Mouse (Mus musculus) regulatory T cell (primary cell): Measurements from ENCODE around the gene Rnaseh2a.

Source experiments
- in situ Hi-C: fragments of 300-600 bp; cut with MboI, MseI; formaldehyde crosslinking; loops from one replicate; pipeline ENCODE4 v1.15.1; 2025; ENCODE audit warnings: high pct_unique_total_duplicates

The Rnaseh2a gene

DNA sequence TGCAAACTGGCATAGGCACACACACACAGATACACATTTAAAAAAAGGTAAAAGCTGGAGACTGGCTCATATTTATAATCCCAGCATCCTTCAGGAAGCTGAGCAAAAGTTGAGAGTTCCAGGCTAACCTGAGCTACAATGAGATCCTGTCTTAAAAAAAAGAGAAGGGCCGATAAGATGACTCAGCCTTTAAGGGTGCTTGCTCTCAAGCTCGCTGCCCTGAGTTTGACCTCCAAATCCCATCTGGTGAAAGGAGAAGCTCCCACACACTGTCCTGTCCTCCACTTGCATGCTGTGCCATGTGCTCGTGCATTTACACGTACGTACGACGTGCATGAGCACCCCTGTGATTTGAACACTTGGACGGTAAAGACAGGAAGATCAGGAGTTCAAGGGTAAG, 62.1 kb downstream of the Rnaseh2a start:
- in situ Hi-C loops, result no loop called here

GRCm38 (mm10) chr8:84907037-84907436, 62.5 kb downstream of the Rnaseh2a start:
- in situ Hi-C loops, result no loop called here
